Mouse (Mus musculus): ENCODE measurements around the gene Casp14. TPM values are rescaled to one million over a fixed set of nuclear protein-coding genes. Genes with fewer than 3 reads are reported as not detected.

Casp14 gene
- not detected in 2 replicates for polyA plus RNA-seq (2014; fragmentation: Nextera tagmentation; extraction: Ambion mirVana)

GRCm38 (mm10) chr10:78718056-78718455, at the start of gene Casp14:
Gene Casp14, minus strand, starts transcription at chr10:78718294.
- WGBS, result 46% methylated on average over 11 of the region's 11 CpGs
- H3K4me3 ChIP-seq (ENCODE audit: low read depth, low read length), result no peak within 1 kb of the TSS
- no peak for TF ChIP-seq CTCF (IDR thresholded peaks at IDR 0.05; ENCODE audit: low read depth)
- DNase-seq (no peak), ATAC-seq (ENCODE audit: insufficient read depth) (no peak; the same call in 1 of the 2 replicates)
- H3K27me3 ChIP-seq (ENCODE audit: insufficient read depth, low read length), result no peaks in the 10 kb centered on the region
- peaks cover 5% of the 10 kb centered on the region for H3K4me1 ChIP-seq (ENCODE audit: insufficient read depth)
- no peak within 1 kb of the TSS for H3K9ac ChIP-seq
- no peaks in the 10 kb centered on the region for H3K9me3 ChIP-seq (ENCODE audit: low read depth, low read length)
- H3K27ac ChIP-seq (ENCODE audit: low read depth), result no peak within 1 kb of the TSS
- no peak within 1 kb of the TSS for H3K4me2 ChIP-seq
- no peaks in the 10 kb centered on the region for H3K36me3 ChIP-seq (ENCODE audit: insufficient read depth)

GRCm38 (mm10) chr10:78765570-78765969, 47.5 kb upstream of the Casp14 start:
- ATAC-seq (ENCODE audit: insufficient read depth), result peak; percentile 77; the same call in 1 of the 2 replicates
- no peaks in the 10 kb centered on the region; the same call in 1 of the 2 replicates for H3K9me3 ChIP-seq (ENCODE audit: low read depth, low read length)
- no peaks in the 10 kb centered on the region for H3K36me3 ChIP-seq (ENCODE audit: insufficient read depth)
- H3K27me3 ChIP-seq (ENCODE audit: insufficient read depth, low read length), result no peaks in the 10 kb centered on the region
- H3K9ac ChIP-seq, result no peak overlapping the region
- TF ChIP-seq CTCF (IDR thresholded peaks at IDR 0.05; ENCODE audit: low read depth), result no peak
- peak; percentile 70 for DNase-seq
- WGBS, result 40% methylated on average over 1 of the region's 1 CpGs
- H3K27ac ChIP-seq (ENCODE audit: low read depth), result no peak overlapping the region
- H3K4me3 ChIP-seq (ENCODE audit: low read depth, low read length), result no peak overlapping the region
- no peak overlapping the region for H3K4me2 ChIP-seq
- no peaks in the 10 kb centered on the region for H3K4me1 ChIP-seq (ENCODE audit: insufficient read depth)

GRCm38 (mm10) chr10:78756021-78756420, 37.9 kb upstream of the Casp14 start:
- no peaks in the 10 kb centered on the region for H3K36me3 ChIP-seq (ENCODE audit: insufficient read depth)
- H3K9ac ChIP-seq, result no peak overlapping the region
- ATAC-seq (ENCODE audit: insufficient read depth) (no peak), DNase-seq (peak; percentile 92)
- TF ChIP-seq CTCF (IDR thresholded peaks at IDR 0.05; ENCODE audit: low read depth), result peak; percentile 88
- no peak overlapping the region for H3K27ac ChIP-seq (ENCODE audit: low read depth)
- H3K27me3 ChIP-seq (ENCODE audit: insufficient read depth, low read length), result no peaks in the 10 kb centered on the region
- H3K4me3 ChIP-seq (ENCODE audit: low read depth, low read length), result no peak overlapping the region
- no peaks in the 10 kb centered on the region for H3K4me1 ChIP-seq (ENCODE audit: insufficient read depth)
- no peaks in the 10 kb centered on the region for H3K9me3 ChIP-seq (ENCODE audit: low read depth, low read length)
- no peak overlapping the region for H3K4me2 ChIP-seq
- WGBS, result 38% methylated on average over 6 of the region's 6 CpGs

- Histone ChIP-seq H3K4me2 (peak within 1 kb of the TSS; percentile 84), H3K4me1 (ENCODE audit: insufficient read depth) (no peaks in the 10 kb centered on the region), H3K27ac (ENCODE audit: low read depth) (peak within 1 kb of the TSS; percentile 56), H3K9ac (peak within 1 kb of the TSS; percentile 69), H3K27me3 (ENCODE audit: insufficient read depth, low read length) (no peaks in the 10 kb centered on the region), H3K9me3 (ENCODE audit: low read depth, low read length) (no peaks in the 10 kb centered on the region), H3K36me3 (ENCODE audit: insufficient read depth) (no peaks in the 10 kb centered on the region), H3K4me3 (ENCODE audit: low read depth, low read length) (peak within 1 kb of the TSS; percentile 51)
- 1% methylated on average over 50 of the region's 61 CpGs for WGBS
- ATAC-seq (ENCODE audit: insufficient read depth) (peak; percentile 96), DNase-seq (peak; percentile 93)
- no peak for TF ChIP-seq CTCF (IDR thresholded peaks at IDR 0.05; ENCODE audit: low read depth)
These were observed 34.5 kb upstream of the Casp14 start, which contains the start of gene Ccdc105 for GRCm38 (mm10) chr10:78752452-78753191. Gene Ccdc105, minus strand, starts transcription at chr10:78753065.

GRCm38 (mm10) chr10:78748946-78749345, 30.9 kb upstream of the Casp14 start:
- H3K4me2 ChIP-seq, result no peak overlapping the region
- no peak overlapping the region for H3K9ac ChIP-seq
- H3K4me1 ChIP-seq (ENCODE audit: insufficient read depth), result no peaks in the 10 kb centered on the region
- H3K36me3 ChIP-seq (ENCODE audit: insufficient read depth), result no peaks in the 10 kb centered on the region
- H3K27me3 ChIP-seq (ENCODE audit: insufficient read depth, low read length), result no peaks in the 10 kb centered on the region
- TF ChIP-seq CTCF (IDR thresholded peaks at IDR 0.05; ENCODE audit: low read depth), result no peak
- H3K4me3 ChIP-seq (ENCODE audit: low read depth, low read length), result no peak overlapping the region
- no peaks in the 10 kb centered on the region for H3K9me3 ChIP-seq (ENCODE audit: low read depth, low read length)
- H3K27ac ChIP-seq (ENCODE audit: low read depth), result no peak overlapping the region
- WGBS, result 86% methylated on average over 6 of the region's 6 CpGs
- DNase-seq (no peak), ATAC-seq (ENCODE audit: insufficient read depth) (no peak)

- ATAC-seq (ENCODE audit: insufficient read depth), result no peak
- Histone ChIP-seq H3K36me3 (ENCODE audit: insufficient read depth) (no peaks in the 10 kb centered on the region), H3K4me3 (ENCODE audit: low read depth, low read length) (no peak overlapping the region), H3K4me1 (ENCODE audit: insufficient read depth) (no peaks in the 10 kb centered on the region), H3K9me3 (ENCODE audit: low read depth, low read length) (no peaks in the 10 kb centered on the region), H3K4me2 (peak overlapping the region; percentile 68; the same call in 1 of the 2 replicates), H3K9ac (no peak overlapping the region), H3K27ac (ENCODE audit: low read depth) (no peak overlapping the region), H3K27me3 (ENCODE audit: insufficient read depth, low read length) (no peaks in the 10 kb centered on the region)
- no peak for TF ChIP-seq CTCF (IDR thresholded peaks at IDR 0.05; ENCODE audit: low read depth)
- 81% methylated on average over 13 of the region's 13 CpGs for WGBS
- DNase-seq, result no peak
These were observed 30.1 kb upstream of the Casp14 start for GRCm38 (mm10) chr10:78748161-78748560.

- WGBS, result 2% methylated on average over 27 of the region's 27 CpGs
- DNase-seq (peak; percentile 75), ATAC-seq (ENCODE audit: insufficient read depth) (peak; percentile 87)
- H3K4me3 ChIP-seq (ENCODE audit: low read depth, low read length), result peak overlapping the region; percentile 34
- no peak overlapping the region for H3K27ac ChIP-seq (ENCODE audit: low read depth)
- H3K9me3 ChIP-seq (ENCODE audit: low read depth, low read length), result no peaks in the 10 kb centered on the region
- H3K4me2 ChIP-seq, result peak overlapping the region; percentile 68
- H3K36me3 ChIP-seq (ENCODE audit: insufficient read depth), result no peaks in the 10 kb centered on the region
- no peaks in the 10 kb centered on the region for H3K27me3 ChIP-seq (ENCODE audit: insufficient read depth, low read length)
- H3K9ac ChIP-seq, result no peak overlapping the region
- no peak for TF ChIP-seq CTCF (IDR thresholded peaks at IDR 0.05; ENCODE audit: low read depth)
- H3K4me1 ChIP-seq (ENCODE audit: insufficient read depth), result no peaks in the 10 kb centered on the region
These were observed 29.1 kb upstream of the Casp14 start for GRCm38 (mm10) chr10:78747035-78747721.

All from lung, embryonic 14.5 days (tissue).